Mouse (Mus musculus) CD8-positive naive resting alpha-beta T cell, adult 57 days (primary cell): ENCODE data around the gene Ddx19a. TPM values are rescaled to one million over a fixed set of nuclear protein-coding genes. Genes with fewer than 3 reads are reported as not detected.

Source experiments
- total RNA-seq: library from RNA; stranded (reverse); gene quantifications from one replicate; pipeline ENCODE4 v1.2.4, GENCODE M21; 2023

The Ddx19a gene
- 62.6 TPM for total RNA-seq

GRCm38 (mm10) chr8:110997547-110998531 is at the start of gene Ddx19a:
TSS of gene Ddx19a (minus strand) at chr8:110997800.

GRCm38 (mm10) chr8:111032916-111033315 is 35.3 kb upstream of the Ddx19a start, which contains the start of gene Aars:
TSS of gene Aars (plus strand) at chr8:111033144.

GRCm38 (mm10) chr8:111031572-111031971 is 34.0 kb upstream of the Ddx19a start, which contains the start of gene Ddx19b:
TSS of gene Ddx19b (minus strand) at chr8:111031751.

Other genes starting within 250 kb of the Ddx19a start
- gene Il34, start 191.9 kb downstream of the Ddx19a start, total RNA-seq = not detected
- gene Cog4, start 151.2 kb downstream of the Ddx19a start, total RNA-seq = 45.7 TPM
- gene Sf3b3, start 151.0 kb downstream of the Ddx19a start, total RNA-seq = 162 TPM
- 10.4 TPM for gene Fuk, start 95.3 kb downstream of the Ddx19a start, total RNA-seq
- 3.1 TPM for gene St3gal2, start 77.9 kb downstream of the Ddx19a start, total RNA-seq
- gene Ddx19b, start 34.0 kb upstream of the Ddx19a start, total RNA-seq = 20.9 TPM
- 43.0 TPM for gene Aars, start 35.3 kb upstream of the Ddx19a start, total RNA-seq
- 12.5 TPM for gene Exosc6, start 58.5 kb upstream of the Ddx19a start, total RNA-seq
- not detected for gene Clec18a, start 94.6 kb upstream of the Ddx19a start, total RNA-seq
- gene Pdpr, start 96.8 kb upstream of the Ddx19a start, total RNA-seq = 22.8 TPM